Mouse (Mus musculus): Measurements from ENCODE around the gene Cdc42ep2. TPM values are rescaled to one million over a fixed set of nuclear protein-coding genes. Genes with fewer than 3 reads are reported as not detected.
A peak's percentile ranks its signal among the peaks of the same experiment; 100 is the strongest.
"Not testable (repeated sequence)": the region's sequence is repeated elsewhere in the genome, so short reads cannot be mapped to it uniquely, and the experiment has no call there.

The Cdc42ep2 gene
- polyA plus RNA-seq, 1 experiment from 2014 or later, result 12.6 TPM

DNA sequence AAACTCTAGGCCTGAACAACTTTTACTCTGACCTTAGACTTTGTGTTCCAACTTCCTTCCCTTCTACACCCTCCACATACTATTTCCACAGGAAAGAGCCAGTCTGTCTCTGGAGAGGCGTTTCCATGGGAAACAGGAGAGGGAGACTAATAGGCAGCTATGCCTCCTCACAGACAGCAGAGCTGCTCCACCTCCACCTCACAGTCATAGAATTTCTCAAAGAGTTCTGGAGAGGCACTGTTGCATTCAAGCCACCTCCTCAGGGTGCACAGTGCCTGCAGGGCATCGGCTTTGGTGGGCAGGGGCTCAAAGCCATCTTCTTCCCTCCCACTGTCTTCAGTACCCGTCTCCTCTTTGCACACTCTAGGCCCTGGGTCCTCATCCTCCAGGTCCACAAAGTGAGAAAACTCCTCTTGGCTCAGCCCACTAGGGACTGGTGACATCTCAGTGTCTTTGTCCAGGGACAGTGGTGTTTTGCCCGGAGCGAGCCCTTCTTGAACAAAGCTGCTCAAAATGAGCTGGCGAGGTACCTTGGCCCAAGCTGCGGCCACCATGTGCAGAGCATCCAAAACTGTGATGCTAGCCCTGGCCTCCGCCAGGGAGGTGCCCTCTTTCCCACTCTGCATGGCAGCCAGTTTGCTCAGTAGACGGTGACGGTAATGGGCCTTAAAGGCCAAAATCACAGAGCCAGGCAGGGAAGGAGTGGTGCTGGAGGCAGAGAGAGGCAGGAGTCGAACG, 32.9 kb downstream of the Cdc42ep2 start:
- Histone ChIP-seq H3K9ac (ENCODE audit: low read length) (no peak overlapping the region), H3K4me2 (ENCODE audit: low read depth, low read length) (no peak overlapping the region), H3K27me3 (ENCODE audit: control insufficient read depth, insufficient read depth, low read length) (no peaks in the 10 kb centered on the region), H3K9me3 (replicated peaks; ENCODE audit: control insufficient read depth, low read length) (no peaks in the 10 kb centered on the region), H3K4me1 (ENCODE audit: control insufficient read depth, insufficient read depth, low read length) (peaks cover 7% of the 10 kb centered on the region), H3K27ac (ENCODE audit: low read length) (0 out of 2 replicates have a peak overlapping the region, but pooled peaks have one; percentile 42), H3K36me3 (ENCODE audit: control insufficient read depth, insufficient read depth) (peaks cover 6% of the 10 kb centered on the region; the same call in 1 of the 2 replicates), H3K4me3 (ENCODE audit: low read length) (no peak overlapping the region)
- ATAC-seq (replicated peaks; ENCODE audit: extremely low read depth, insufficient read depth, low FRiP score), result no peak
- WGBS, result 90% methylated on average over 12 of the region's 12 CpGs

DNA sequence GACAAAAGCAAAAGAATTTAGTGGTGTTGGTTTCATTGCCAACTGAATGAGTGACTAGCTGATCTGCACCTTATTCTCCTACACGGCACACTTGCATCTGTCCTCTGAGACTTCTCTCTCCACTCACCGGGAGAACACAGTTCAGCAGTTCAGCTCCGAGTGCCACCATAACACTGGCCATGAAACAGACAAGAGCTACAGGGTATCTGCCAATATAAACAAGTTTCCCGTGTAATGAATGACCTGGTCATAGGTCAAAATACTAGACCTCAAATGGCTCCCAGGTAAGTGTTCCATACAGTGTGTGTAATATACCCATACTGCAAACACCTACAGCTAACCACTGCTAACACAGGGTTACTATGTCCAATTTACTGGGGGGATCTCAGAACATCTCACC, 35.4 kb downstream of the Cdc42ep2 start:
- no peaks in the 10 kb centered on the region for H3K36me3 ChIP-seq (ENCODE audit: control insufficient read depth, insufficient read depth)

DNA sequence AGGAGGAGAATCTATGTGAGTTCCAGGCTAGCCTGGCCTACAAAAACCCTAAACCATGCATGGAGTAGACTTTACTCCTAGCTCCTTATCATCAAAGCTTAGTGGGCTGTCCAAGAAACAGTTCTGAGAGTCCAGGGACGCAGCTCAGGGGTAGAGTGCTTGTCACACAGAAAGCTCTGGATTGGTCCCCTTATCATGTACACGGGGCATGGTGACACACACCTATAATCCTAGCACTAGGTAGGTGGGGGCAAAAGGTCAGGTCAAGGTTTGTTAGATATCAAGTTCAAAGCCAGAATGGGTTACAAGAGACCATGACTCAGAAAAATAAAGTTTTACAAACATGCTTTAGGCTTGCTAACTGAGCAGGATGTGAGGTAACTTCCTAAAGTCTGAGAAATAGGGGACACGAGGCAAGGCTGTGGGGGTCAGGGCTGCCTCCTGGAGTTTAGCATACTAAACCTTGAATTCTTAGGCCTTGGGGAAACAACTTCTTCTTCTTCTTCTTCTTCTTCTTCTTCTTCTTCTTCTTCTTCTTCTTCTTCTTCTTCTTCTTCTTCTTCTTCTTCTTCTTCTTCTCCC, 37.3 kb downstream of the Cdc42ep2 start:
- no peak overlapping the region for H3K9ac ChIP-seq (ENCODE audit: low read length)
- H3K4me3 ChIP-seq (ENCODE audit: low read length), result no peak overlapping the region
- H3K4me2 ChIP-seq (ENCODE audit: low read depth, low read length), result no peak overlapping the region
- ATAC-seq (replicated peaks; ENCODE audit: extremely low read depth, insufficient read depth, low FRiP score), result no peak
- no peaks in the 10 kb centered on the region for H3K9me3 ChIP-seq (replicated peaks; ENCODE audit: control insufficient read depth, low read length)
- no peaks in the 10 kb centered on the region for H3K27me3 ChIP-seq (ENCODE audit: control insufficient read depth, insufficient read depth, low read length)
- WGBS, result 62% methylated on average over 3 of the region's 3 CpGs
- no peak overlapping the region for H3K27ac ChIP-seq (ENCODE audit: low read length)
- H3K4me1 ChIP-seq (ENCODE audit: control insufficient read depth, insufficient read depth, low read length), result 0 out of 2 replicates have a peak, but pooled peaks cover 2% of the 10 kb centered on the region
- no peaks in the 10 kb centered on the region for H3K36me3 ChIP-seq (ENCODE audit: control insufficient read depth, insufficient read depth)

More for the DNA sequence above, 35.4 kb downstream of the Cdc42ep2 start:
- Histone ChIP-seq H3K27ac (ENCODE audit: low read length) (no peak overlapping the region), H3K4me1 (ENCODE audit: control insufficient read depth, insufficient read depth, low read length) (peaks cover 7% of the 10 kb centered on the region), H3K9ac (ENCODE audit: low read length) (no peak overlapping the region), H3K4me3 (ENCODE audit: low read length) (no peak overlapping the region), H3K27me3 (ENCODE audit: control insufficient read depth, insufficient read depth, low read length) (no peaks in the 10 kb centered on the region), H3K4me2 (ENCODE audit: low read depth, low read length) (no peak overlapping the region), H3K9me3 (replicated peaks; ENCODE audit: control insufficient read depth, low read length) (no peaks in the 10 kb centered on the region)
- WGBS, result 62% methylated on average over 4 of the region's 4 CpGs
- ATAC-seq (replicated peaks; ENCODE audit: extremely low read depth, insufficient read depth, low FRiP score), result no peak

GRCm38 (mm10) chr19:5885838-5886237, 38.8 kb downstream of the Cdc42ep2 start:
- 62% methylated on average over 4 of the region's 4 CpGs for WGBS

DNA sequence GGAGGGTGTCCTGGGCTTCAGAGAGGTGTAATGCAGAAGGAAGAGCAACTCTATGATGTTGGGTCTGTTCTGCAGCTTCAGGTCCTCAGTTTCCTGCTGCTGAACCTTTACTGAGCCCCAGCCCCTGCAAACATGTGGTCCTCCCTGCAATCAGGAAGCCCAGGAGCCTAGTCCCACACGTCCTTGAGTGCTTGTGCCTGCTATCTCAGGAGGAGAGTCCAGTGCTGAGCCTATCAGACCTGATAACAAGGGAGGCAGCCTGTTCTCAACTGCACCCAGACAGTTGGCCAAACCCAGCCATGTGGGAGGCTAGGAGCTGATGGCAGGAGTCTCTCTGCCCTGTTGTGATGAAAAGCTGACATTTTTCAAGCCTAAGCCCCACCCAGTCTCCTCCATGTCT, 40.7 kb downstream of the Cdc42ep2 start:
- 13% methylated on average over 1 of the region's 1 CpGs for WGBS
- Histone ChIP-seq H3K27me3 (ENCODE audit: control insufficient read depth, insufficient read depth, low read length) (no peaks in the 10 kb centered on the region), H3K27ac (ENCODE audit: low read length) (no peak overlapping the region), H3K9me3 (replicated peaks; ENCODE audit: control insufficient read depth, low read length) (no peaks in the 10 kb centered on the region), H3K4me1 (ENCODE audit: control insufficient read depth, insufficient read depth, low read length) (peaks cover 4% of the 10 kb centered on the region), H3K9ac (ENCODE audit: low read length) (no peak overlapping the region), H3K4me2 (ENCODE audit: low read depth, low read length) (no peak overlapping the region), H3K4me3 (ENCODE audit: low read length) (no peak overlapping the region), H3K36me3 (ENCODE audit: control insufficient read depth, insufficient read depth) (no peaks in the 10 kb centered on the region)
- ATAC-seq (replicated peaks; ENCODE audit: extremely low read depth, insufficient read depth, low FRiP score), result no peak

More at GRCm38 (mm10) chr19:5885838-5886237, 38.8 kb downstream of the Cdc42ep2 start:
- no peak for ATAC-seq (replicated peaks; ENCODE audit: extremely low read depth, insufficient read depth, low FRiP score)
- no peaks in the 10 kb centered on the region for H3K9me3 ChIP-seq (replicated peaks; ENCODE audit: control insufficient read depth, low read length)
- no peak overlapping the region for H3K4me2 ChIP-seq (ENCODE audit: low read depth, low read length)
- no peaks in the 10 kb centered on the region for H3K36me3 ChIP-seq (ENCODE audit: control insufficient read depth, insufficient read depth)
- H3K4me3 ChIP-seq (ENCODE audit: low read length), result no peak overlapping the region
- H3K27me3 ChIP-seq (ENCODE audit: control insufficient read depth, insufficient read depth, low read length), result no peaks in the 10 kb centered on the region
- H3K9ac ChIP-seq (ENCODE audit: low read length), result no peak overlapping the region
- H3K4me1 ChIP-seq (ENCODE audit: control insufficient read depth, insufficient read depth, low read length), result 0 out of 2 replicates have a peak, but pooled peaks cover 2% of the 10 kb centered on the region
- H3K27ac ChIP-seq (ENCODE audit: low read length), result no peak overlapping the region

DNA sequence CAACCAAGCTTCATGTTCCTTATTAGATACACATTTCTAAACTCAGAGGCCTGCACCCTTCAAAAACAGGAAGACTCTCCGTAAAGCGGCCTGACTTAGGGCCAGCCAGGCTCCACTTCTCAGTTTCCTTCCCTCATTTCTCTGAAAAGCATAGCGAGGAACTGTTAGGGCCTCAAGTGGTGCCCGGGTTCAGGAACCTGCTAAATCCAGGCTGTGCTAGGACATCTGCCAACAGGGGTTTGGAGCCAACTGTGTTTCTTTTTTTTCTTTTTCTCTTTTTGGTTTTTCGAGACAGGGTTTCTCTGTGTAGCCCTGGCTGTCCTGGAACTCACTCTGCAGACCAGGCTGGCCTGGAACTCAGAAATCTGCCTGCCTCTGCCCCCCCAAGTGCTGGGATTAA, 42.5 kb downstream of the Cdc42ep2 start:
- H3K27me3 ChIP-seq (ENCODE audit: control insufficient read depth, insufficient read depth, low read length); H3K27ac ChIP-seq (ENCODE audit: low read length); H3K9me3 ChIP-seq (replicated peaks; ENCODE audit: control insufficient read depth, low read length); ATAC-seq (replicated peaks; ENCODE audit: extremely low read depth, insufficient read depth, low FRiP score); H3K4me2 ChIP-seq (ENCODE audit: low read depth, low read length); H3K4me3 ChIP-seq (ENCODE audit: low read length); H3K36me3 ChIP-seq (ENCODE audit: control insufficient read depth, insufficient read depth): not testable (repeated sequence)
- Histone ChIP-seq H3K9ac (ENCODE audit: low read length) (peak overlapping the region; percentile 38; the same call in 1 of the 2 replicates), H3K4me1 (ENCODE audit: control insufficient read depth, insufficient read depth, low read length) (peaks cover 20% of the 10 kb centered on the region)
- WGBS, result 78% methylated on average over 5 of the region's 5 CpGs

- Histone ChIP-seq H3K4me1 (ENCODE audit: control insufficient read depth, insufficient read depth, low read length) (peaks cover 20% of the 10 kb centered on the region), H3K4me2 (ENCODE audit: low read depth, low read length) (no peak overlapping the region), H3K9ac (ENCODE audit: low read length) (no peak overlapping the region), H3K36me3 (ENCODE audit: control insufficient read depth, insufficient read depth) (no peaks in the 10 kb centered on the region), H3K9me3 (replicated peaks; ENCODE audit: control insufficient read depth, low read length) (no peaks in the 10 kb centered on the region), H3K27me3 (ENCODE audit: control insufficient read depth, insufficient read depth, low read length) (no peaks in the 10 kb centered on the region), H3K27ac (ENCODE audit: low read length) (no peak overlapping the region), H3K4me3 (ENCODE audit: low read length) (no peak overlapping the region)
- 93% methylated on average over 6 of the region's 6 CpGs for WGBS
- no peak for ATAC-seq (replicated peaks; ENCODE audit: extremely low read depth, insufficient read depth, low FRiP score)
Observed at GRCm38 (mm10) chr19:5881155-5881554, 43.5 kb downstream of the Cdc42ep2 start.

- H3K27me3 ChIP-seq (ENCODE audit: control insufficient read depth, insufficient read depth, low read length), result no peaks in the 10 kb centered on the region
- no peak overlapping the region for H3K27ac ChIP-seq (ENCODE audit: low read length)
- WGBS, result 91% methylated on average over 7 of the region's 7 CpGs
- no peak overlapping the region for H3K4me3 ChIP-seq (ENCODE audit: low read length)
- no peak overlapping the region for H3K4me2 ChIP-seq (ENCODE audit: low read depth, low read length)
- no peaks in the 10 kb centered on the region for H3K9me3 ChIP-seq (replicated peaks; ENCODE audit: control insufficient read depth, low read length)
- H3K9ac ChIP-seq (ENCODE audit: low read length), result no peak overlapping the region
- H3K4me1 ChIP-seq (ENCODE audit: control insufficient read depth, insufficient read depth, low read length), result peaks cover 20% of the 10 kb centered on the region
- H3K36me3 ChIP-seq (ENCODE audit: control insufficient read depth, insufficient read depth), result no peaks in the 10 kb centered on the region
- no peak for ATAC-seq (replicated peaks; ENCODE audit: extremely low read depth, insufficient read depth, low FRiP score)
Observed at GRCm38 (mm10) chr19:5879735-5880134, 44.9 kb downstream of the Cdc42ep2 start.

GRCm38 (mm10) chr19:5878916-5879315, 45.7 kb downstream of the Cdc42ep2 start:
- H3K9ac ChIP-seq (ENCODE audit: low read length), result peak overlapping the region; percentile 73
- H3K9me3 ChIP-seq (replicated peaks; ENCODE audit: control insufficient read depth, low read length), result no peaks in the 10 kb centered on the region
- no peak for ATAC-seq (replicated peaks; ENCODE audit: extremely low read depth, insufficient read depth, low FRiP score)
- H3K4me2 ChIP-seq (ENCODE audit: low read depth, low read length), result peak overlapping the region; percentile 58; the same call in 1 of the 2 replicates
- no peaks in the 10 kb centered on the region for H3K36me3 ChIP-seq (ENCODE audit: control insufficient read depth, insufficient read depth)
- peaks cover 26% of the 10 kb centered on the region for H3K4me1 ChIP-seq (ENCODE audit: control insufficient read depth, insufficient read depth, low read length)
- H3K27ac ChIP-seq (ENCODE audit: low read length), result no peak overlapping the region
- no peaks in the 10 kb centered on the region for H3K27me3 ChIP-seq (ENCODE audit: control insufficient read depth, insufficient read depth, low read length)
- 72% methylated on average over 3 of the region's 3 CpGs for WGBS
- H3K4me3 ChIP-seq (ENCODE audit: low read length), result no peak overlapping the region; the same call in 1 of the 2 replicates
